Mouse (Mus musculus) embryonic facial prominence, embryonic 12.5 days (tissue): ENCODE results near the gene Gm17662. TPM values are rescaled to one million over a fixed set of nuclear protein-coding genes. Genes with fewer than 3 reads are reported as not detected.

Experiments
- ATAC-seq: fragments of 200-750 bp; cut with Nextera tagmentation; 2 replicates; pipeline ENCODE4 v1.8.0; 2017; ENCODE audit not compliant: insufficient number of reproducible peaks, insufficient read depth, low FRiP score, low TSS enrichment
- H3K27ac ChIP-seq: fragments of 300-500 bp; sonication (generic); 2 replicates; pipeline ENCODE4 v1.5.1; 2016; ENCODE audit warnings: mild to moderate bottlenecking
- H3K27me3 ChIP-seq: fragments of 300-500 bp; sonication (generic); 2 replicates; pipeline ENCODE4 v1.6.1; 2016; ENCODE audit warnings: mild to moderate bottlenecking, moderate library complexity
- H3K36me3 ChIP-seq: fragments of 300-500 bp; sonication (generic); 2 replicates; pipeline ENCODE4 v1.6.1; 2016; ENCODE audit warnings: mild to moderate bottlenecking
- H3K4me1 ChIP-seq: fragments of 300-500 bp; sonication (generic); 2 replicates; pipeline ENCODE4 v1.6.1; 2016
- H3K4me2 ChIP-seq: fragments of 300-500 bp; sonication (generic); replicated peaks from 2 replicates; pipeline ENCODE4 v1.6.1; 2016; ENCODE audit warnings: mild to moderate bottlenecking, moderate library complexity
- H3K4me3 ChIP-seq: fragments of 300-500 bp; sonication (generic); 2 replicates; pipeline ENCODE4 v1.5.1; 2016; ENCODE audit warnings: mild to moderate bottlenecking
- H3K9ac ChIP-seq: fragments of 300-500 bp; sonication (generic); 2 replicates; pipeline ENCODE4 v1.6.1; 2016; ENCODE audit warnings: mild to moderate bottlenecking, moderate library complexity
- H3K9me3 ChIP-seq: fragments of 300-500 bp; sonication (generic); 2 replicates; pipeline ENCODE4 v1.6.1; 2016; ENCODE audit warnings: mild to moderate bottlenecking, moderate library complexity
- WGBS: fragments of 180-500 bp; shearing (Covaris S2); methylation state at CpG from one replicate; pipeline ENCODE4 v1.1.7; 2016; 5-methylcytosine and 5-hydroxymethylcytosine counted together
- polyA plus RNA-seq: library from polyadenylated mRNA; unstranded; fragments of >200 nt; fragmentation: Nextera tagmentation; extraction: Ambion mirVana; gene quantifications from 2 replicates; pipeline ENCODE4 v1.2.1, GENCODE M21; 2016

The Gm17662 gene
- polyA plus RNA-seq: not detected in 2 replicates

- Histone ChIP-seq H3K9ac (no peak within 1 kb of the TSS), H3K4me3 (no peak within 1 kb of the TSS), H3K36me3 (no peaks in the 10 kb centered on the region), H3K4me2 (no peak within 1 kb of the TSS), H3K27me3 (no peaks in the 10 kb centered on the region), H3K27ac (no peak within 1 kb of the TSS), H3K4me1 (no peaks in the 10 kb centered on the region), H3K9me3 (no peaks in the 10 kb centered on the region)
- ATAC-seq: no peak
- 62% methylated on average over 1 of the region's 1 CpGs for whole genome bisulfite sequencing
Measured at GRCm38 (mm10) chr4:104857029-104857428, at the start of gene Gm17662. Gm17662 (plus strand) TSS chr4:104857329.

- Histone ChIP-seq H3K4me3 (no peak overlapping the region), H3K4me2 (no peak overlapping the region), H3K4me1 (no peaks in the 10 kb centered on the region), H3K36me3 (no peaks in the 10 kb centered on the region), H3K9me3 (no peaks in the 10 kb centered on the region), H3K9ac (no peak overlapping the region), H3K27me3 (no peaks in the 10 kb centered on the region), H3K27ac (no peak overlapping the region)
- ATAC-seq: no peak
- 84% methylated on average over 10 of the region's 10 CpGs for WGBS
Measured at GRCm38 (mm10) chr4:104810710-104811286, 46.3 kb upstream of the Gm17662 start.

- H3K9me3 ChIP-seq: no peaks in the 10 kb centered on the region
- 79% methylated on average over 2 of the region's 2 CpGs for WGBS
- H3K4me1 ChIP-seq: no peaks in the 10 kb centered on the region
- no peak overlapping the region for H3K9ac ChIP-seq
- no peak overlapping the region for H3K4me3 ChIP-seq
- ATAC-seq: no peak
- H3K36me3 ChIP-seq: no peaks in the 10 kb centered on the region
- no peak overlapping the region for H3K27ac ChIP-seq
- H3K4me2 ChIP-seq: no peak overlapping the region
- no peaks in the 10 kb centered on the region for H3K27me3 ChIP-seq
Measured at GRCm38 (mm10) chr4:104813617-104814016, 43.5 kb upstream of the Gm17662 start.

GRCm38 (mm10) chr4:104816519-104817232, 40.5 kb upstream of the Gm17662 start:
- Histone ChIP-seq H3K27ac (no peak overlapping the region), H3K4me2 (no peak overlapping the region), H3K4me3 (no peak overlapping the region), H3K4me1 (no peaks in the 10 kb centered on the region), H3K9me3 (no peaks in the 10 kb centered on the region), H3K9ac (no peak overlapping the region), H3K36me3 (no peaks in the 10 kb centered on the region), H3K27me3 (no peaks in the 10 kb centered on the region)
- no peak for ATAC-seq
- 83% methylated on average over 4 of the region's 4 CpGs for WGBS

- H3K4me3 ChIP-seq: no peak overlapping the region
- H3K27ac ChIP-seq: no peak overlapping the region
- no peaks in the 10 kb centered on the region for H3K9me3 ChIP-seq
- no peaks in the 10 kb centered on the region for H3K27me3 ChIP-seq
- H3K4me2 ChIP-seq: no peak overlapping the region
- no peaks in the 10 kb centered on the region for H3K4me1 ChIP-seq
- ATAC-seq: no peak
- no peaks in the 10 kb centered on the region for H3K36me3 ChIP-seq
- no peak overlapping the region for H3K9ac ChIP-seq
- WGBS: 46% methylated on average over 2 of the region's 2 CpGs
Measured at GRCm38 (mm10) chr4:104817509-104817908, 39.6 kb upstream of the Gm17662 start.

- Histone ChIP-seq H3K27me3 (no peaks in the 10 kb centered on the region), H3K4me1 (no peaks in the 10 kb centered on the region), H3K27ac (no peak overlapping the region), H3K4me2 (no peak overlapping the region), H3K4me3 (no peak overlapping the region), H3K36me3 (no peaks in the 10 kb centered on the region), H3K9ac (no peak overlapping the region), H3K9me3 (no peaks in the 10 kb centered on the region)
- WGBS: 36% methylated on average over 4 of the region's 4 CpGs
- no peak for ATAC-seq
Measured at GRCm38 (mm10) chr4:104818986-104819385, 38.1 kb upstream of the Gm17662 start.

- 45% methylated on average over 4 of the region's 4 CpGs for WGBS
- Histone ChIP-seq H3K4me2 (no peak overlapping the region), H3K9ac (no peak overlapping the region), H3K36me3 (no peaks in the 10 kb centered on the region), H3K27ac (no peak overlapping the region), H3K27me3 (no peaks in the 10 kb centered on the region), H3K9me3 (no peaks in the 10 kb centered on the region), H3K4me1 (no peaks in the 10 kb centered on the region), H3K4me3 (no peak overlapping the region)
- no peak for ATAC-seq
Measured at GRCm38 (mm10) chr4:104819891-104820290, 37.2 kb upstream of the Gm17662 start.

- Histone ChIP-seq H3K27ac (no peak overlapping the region), H3K36me3 (no peaks in the 10 kb centered on the region), H3K9ac (no peak overlapping the region), H3K27me3 (no peaks in the 10 kb centered on the region), H3K4me2 (no peak overlapping the region), H3K4me1 (no peaks in the 10 kb centered on the region), H3K4me3 (no peak overlapping the region), H3K9me3 (no peaks in the 10 kb centered on the region)
- ATAC-seq: no peak
- WGBS: 61% methylated on average over 4 of the region's 4 CpGs
Measured at GRCm38 (mm10) chr4:104823597-104824101, 33.5 kb upstream of the Gm17662 start.

GRCm38 (mm10) chr4:104824381-104825077, 32.6 kb upstream of the Gm17662 start:
- Histone ChIP-seq H3K9me3 (no peaks in the 10 kb centered on the region), H3K4me2 (no peak overlapping the region), H3K27me3 (no peaks in the 10 kb centered on the region), H3K4me1 (no peaks in the 10 kb centered on the region), H3K27ac (no peak overlapping the region), H3K4me3 (no peak overlapping the region), H3K36me3 (no peaks in the 10 kb centered on the region), H3K9ac (no peak overlapping the region)
- ATAC-seq: no peak
- 72% methylated on average over 7 of the region's 7 CpGs for WGBS

GRCm38 (mm10) chr4:104828939-104829338, 28.2 kb upstream of the Gm17662 start:
- 79% methylated on average over 5 of the region's 5 CpGs for WGBS
- no peak for ATAC-seq

GRCm38 (mm10) chr4:104835096-104835495, 22.0 kb upstream of the Gm17662 start:
- H3K27me3 ChIP-seq: no peaks in the 10 kb centered on the region
- H3K4me1 ChIP-seq: no peaks in the 10 kb centered on the region
- no peak overlapping the region for H3K4me3 ChIP-seq
- H3K4me2 ChIP-seq: no peak overlapping the region
- H3K9me3 ChIP-seq: no peaks in the 10 kb centered on the region
- no peaks in the 10 kb centered on the region for H3K36me3 ChIP-seq
- no peak overlapping the region for H3K27ac ChIP-seq
- no peak overlapping the region for H3K9ac ChIP-seq
- no peak for ATAC-seq
- WGBS: 31% methylated on average over 5 of the region's 5 CpGs

More at GRCm38 (mm10) chr4:104828939-104829338, 28.2 kb upstream of the Gm17662 start:
- Histone ChIP-seq H3K4me1 (no peaks in the 10 kb centered on the region), H3K9me3 (no peaks in the 10 kb centered on the region), H3K4me3 (no peak overlapping the region), H3K4me2 (no peak overlapping the region), H3K27me3 (no peaks in the 10 kb centered on the region), H3K9ac (no peak overlapping the region), H3K36me3 (no peaks in the 10 kb centered on the region), H3K27ac (no peak overlapping the region)

GRCm38 (mm10) chr4:104838342-104838741, 18.8 kb upstream of the Gm17662 start:
- H3K4me2 ChIP-seq: no peak overlapping the region
- H3K27ac ChIP-seq: no peak overlapping the region
- no peak overlapping the region for H3K9ac ChIP-seq
- H3K4me1 ChIP-seq: no peaks in the 10 kb centered on the region
- H3K36me3 ChIP-seq: no peaks in the 10 kb centered on the region
- no peaks in the 10 kb centered on the region for H3K9me3 ChIP-seq
- WGBS: 87% methylated on average over 2 of the region's 2 CpGs
- no peak overlapping the region for H3K4me3 ChIP-seq
- no peaks in the 10 kb centered on the region for H3K27me3 ChIP-seq
- no peak for ATAC-seq
